Mouse (Mus musculus): ENCODE data around the gene Eya2.

GRCm38 (mm10) chr2:165809091-165809490 is 214.3 kb downstream of the Eya2 start:
- no peak for TF ChIP-seq CTCF (IDR thresholded peaks at IDR 0.05; ENCODE audit: extremely low read depth, insufficient read depth, low read length)
- TF ChIP-seq POLR2A (IDR thresholded peaks at IDR 0.05; ENCODE audit: extremely low read depth, insufficient read depth, low read length), result no peak

Measured in cortical plate, adult 2 months (tissue).